Mouse (Mus musculus) hindbrain, embryonic 16.5 days (tissue): ENCODE measurements around the gene Vapa. TPM values are rescaled to one million over a fixed set of nuclear protein-coding genes. Genes with fewer than 3 reads are reported as not detected.

Source experiments
- ATAC-seq: fragments of 200-750 bp; cut with Nextera tagmentation; 2 replicates; pipeline ENCODE4 v1.8.0; 2017; ENCODE audit warnings: moderate TSS enrichment, moderate library complexity
- H3K27ac ChIP-seq: fragments of 300-500 bp; sonication (generic); 2 replicates; pipeline ENCODE4 v1.5.1; 2014; ENCODE audit warnings: low read depth, mild to moderate bottlenecking, control low read depth, low read length, moderate library complexity
- H3K27me3 ChIP-seq: fragments of 300-500 bp; sonication (generic); replicated peaks from 2 replicates; pipeline ENCODE4 v1.6.1; 2014; ENCODE audit warnings: low read length; ENCODE audit not compliant: control insufficient read depth, insufficient read depth
- H3K36me3 ChIP-seq: fragments of 300-500 bp; sonication (generic); 2 replicates; pipeline ENCODE4 v1.6.1; 2014; ENCODE audit warnings: mild to moderate bottlenecking, low read length, moderate library complexity, mixed read lengths; ENCODE audit not compliant: control insufficient read depth, insufficient read depth
- H3K4me1 ChIP-seq: fragments of 300-500 bp; sonication (generic); 2 replicates; pipeline ENCODE4 v1.6.1; 2014; ENCODE audit warnings: low read depth, low read length; ENCODE audit not compliant: control insufficient read depth, insufficient read depth
- H3K4me2 ChIP-seq: fragments of 300-500 bp; sonication (generic); 2 replicates; pipeline ENCODE4 v1.6.1; 2014; ENCODE audit warnings: mild to moderate bottlenecking, low read length, control low read depth, moderate library complexity
- H3K4me3 ChIP-seq: fragments of 300-500 bp; sonication (generic); 2 replicates; pipeline ENCODE4 v1.5.1; 2014; ENCODE audit warnings: mild to moderate bottlenecking, low read length, control low read depth, moderate library complexity
- H3K9ac ChIP-seq: fragments of 300-500 bp; sonication (generic); 2 replicates; pipeline ENCODE4 v1.6.1; 2014; ENCODE audit warnings: low read depth, mild to moderate bottlenecking, control low read depth, low read length, moderate library complexity
- H3K9me3 ChIP-seq: fragments of 300-500 bp; sonication (generic); 2 replicates; pipeline ENCODE4 v1.6.1; 2014; ENCODE audit warnings: mild to moderate bottlenecking, low read length, moderate library complexity; ENCODE audit not compliant: control insufficient read depth
- WGBS: fragments of 180-500 bp; shearing (Covaris S2); extraction: QIAGEN DNeasy Blood & Tissue Kit; methylation state at CpG from one replicate; pipeline ENCODE4 v1.1.7; 2014; 5-methylcytosine and 5-hydroxymethylcytosine counted together
- polyA plus RNA-seq: library from polyadenylated mRNA; unstranded; fragments of >200 nt; fragmentation: Nextera tagmentation; extraction: Ambion mirVana; gene quantifications from 2 replicates; pipeline ENCODE4 v1.2.1, GENCODE M21; 2015

The Vapa gene
- polyA plus RNA-seq: 250 and 257 TPM in 2 replicates

- peak within 1 kb of the TSS; percentile 100 for H3K9ac ChIP-seq
- peak within 1 kb of the TSS; percentile 78 for H3K4me2 ChIP-seq
- H3K36me3 ChIP-seq: no peaks in the 10 kb centered on the region
- H3K27me3 ChIP-seq: no peaks in the 10 kb centered on the region
- H3K4me1 ChIP-seq: peaks cover 24% of the 10 kb centered on the region
- H3K4me3 ChIP-seq: peak within 1 kb of the TSS; percentile 90
- H3K27ac ChIP-seq: peak within 1 kb of the TSS; percentile 99
- WGBS: under 1% methylated on average over 69 of the region's 85 CpGs
- no peaks in the 10 kb centered on the region for H3K9me3 ChIP-seq
- peak; percentile 94 for ATAC-seq
These were observed at the start of gene Vapa for GRCm38 (mm10) chr17:65613463-65614412. TSS of gene Vapa (minus strand) at chr17:65613555.

GRCm38 (mm10) chr17:65662662-65663061 is 49.3 kb upstream of the Vapa start:
- H3K4me1 ChIP-seq: no peaks in the 10 kb centered on the region
- H3K27me3 ChIP-seq: no peaks in the 10 kb centered on the region
- H3K27ac ChIP-seq: no peak overlapping the region
- H3K36me3 ChIP-seq: peaks cover 2% of the 10 kb centered on the region; the same call in 1 of the 2 replicates
- ATAC-seq: no peak
- H3K4me3 ChIP-seq: no peak overlapping the region
- no peak overlapping the region for H3K4me2 ChIP-seq
- H3K9me3 ChIP-seq: no peaks in the 10 kb centered on the region
- no peak overlapping the region for H3K9ac ChIP-seq
- 91% methylated on average over 3 of the region's 3 CpGs for WGBS

DNA sequence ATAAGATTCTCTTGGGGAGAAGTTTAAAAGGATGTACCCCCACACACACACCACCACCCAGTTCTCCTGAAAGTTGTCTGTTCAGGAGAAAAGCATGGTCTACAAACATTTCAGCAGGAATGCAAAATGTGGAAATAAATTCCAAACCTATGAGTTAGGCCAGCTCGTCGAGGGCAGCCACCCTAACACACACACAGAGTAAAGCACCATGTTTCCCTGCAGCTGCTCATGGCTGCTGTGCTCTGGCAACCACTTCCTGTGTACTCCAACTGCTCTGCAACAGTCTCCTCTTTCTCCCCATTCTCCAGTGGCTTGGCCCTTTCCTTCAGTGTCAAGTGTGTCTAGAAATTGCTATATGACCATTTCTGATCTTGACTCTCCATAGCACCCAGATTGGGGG is 45.1 kb upstream of the Vapa start:
- 97% methylated on average over 2 of the region's 2 CpGs for WGBS
- Histone ChIP-seq H3K9me3 (no peaks in the 10 kb centered on the region), H3K9ac (no peak overlapping the region), H3K27ac (no peak overlapping the region), H3K4me3 (no peak overlapping the region), H3K4me1 (no peaks in the 10 kb centered on the region), H3K27me3 (no peaks in the 10 kb centered on the region), H3K36me3 (no peaks in the 10 kb centered on the region), H3K4me2 (no peak overlapping the region)
- ATAC-seq: no peak

- ATAC-seq: no peak
- 94% methylated on average over 9 of the region's 9 CpGs for WGBS
- H3K27me3 ChIP-seq: no peaks in the 10 kb centered on the region
- H3K27ac ChIP-seq: no peak overlapping the region
- H3K36me3 ChIP-seq: no peaks in the 10 kb centered on the region
- H3K4me3 ChIP-seq: no peak overlapping the region
- H3K9me3 ChIP-seq: no peaks in the 10 kb centered on the region
- no peak overlapping the region for H3K9ac ChIP-seq
- H3K4me1 ChIP-seq: no peaks in the 10 kb centered on the region
- no peak overlapping the region for H3K4me2 ChIP-seq
These were observed 44.6 kb upstream of the Vapa start for GRCm38 (mm10) chr17:65657958-65658357.

GRCm38 (mm10) chr17:65656731-65657130 is 43.4 kb upstream of the Vapa start:
- WGBS: 90% methylated on average over 6 of the region's 6 CpGs
- H3K9ac ChIP-seq: no peak overlapping the region
- H3K9me3 ChIP-seq: no peaks in the 10 kb centered on the region

DNA sequence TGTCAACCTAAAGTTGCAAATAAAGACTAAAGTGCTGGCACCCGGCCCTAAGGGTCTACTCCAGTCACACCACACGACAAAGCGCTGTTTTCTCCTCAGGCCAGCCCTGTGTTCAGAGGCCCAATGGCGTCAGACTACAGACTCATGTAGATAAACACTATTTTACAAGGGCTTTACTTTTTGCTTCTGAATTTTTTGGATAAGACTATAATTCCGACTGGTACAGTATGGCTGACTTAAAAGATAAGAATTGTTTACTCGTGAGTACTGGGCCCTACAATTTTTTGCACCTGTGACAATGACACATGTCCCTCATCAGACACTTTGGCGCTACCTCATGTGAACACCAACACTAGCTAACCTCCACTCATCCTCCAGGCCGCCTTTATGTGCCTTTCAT is 42.7 kb upstream of the Vapa start:
- no peak overlapping the region for H3K4me2 ChIP-seq
- no peaks in the 10 kb centered on the region for H3K4me1 ChIP-seq
- no peak overlapping the region for H3K4me3 ChIP-seq
- peaks cover 3% of the 10 kb centered on the region; the same call in 1 of the 2 replicates for H3K36me3 ChIP-seq
- H3K9ac ChIP-seq: no peak overlapping the region
- WGBS: 83% methylated on average over 8 of the region's 8 CpGs
- no peak for ATAC-seq
- no peak overlapping the region for H3K27ac ChIP-seq
- H3K27me3 ChIP-seq: no peaks in the 10 kb centered on the region
- no peaks in the 10 kb centered on the region for H3K9me3 ChIP-seq

More at GRCm38 (mm10) chr17:65656731-65657130, 43.4 kb upstream of the Vapa start:
- ATAC-seq: no peak
- Histone ChIP-seq H3K27ac (no peak overlapping the region), H3K4me1 (no peaks in the 10 kb centered on the region), H3K27me3 (no peaks in the 10 kb centered on the region), H3K4me3 (no peak overlapping the region), H3K36me3 (peaks cover 2% of the 10 kb centered on the region; the same call in 1 of the 2 replicates), H3K4me2 (no peak overlapping the region)

DNA sequence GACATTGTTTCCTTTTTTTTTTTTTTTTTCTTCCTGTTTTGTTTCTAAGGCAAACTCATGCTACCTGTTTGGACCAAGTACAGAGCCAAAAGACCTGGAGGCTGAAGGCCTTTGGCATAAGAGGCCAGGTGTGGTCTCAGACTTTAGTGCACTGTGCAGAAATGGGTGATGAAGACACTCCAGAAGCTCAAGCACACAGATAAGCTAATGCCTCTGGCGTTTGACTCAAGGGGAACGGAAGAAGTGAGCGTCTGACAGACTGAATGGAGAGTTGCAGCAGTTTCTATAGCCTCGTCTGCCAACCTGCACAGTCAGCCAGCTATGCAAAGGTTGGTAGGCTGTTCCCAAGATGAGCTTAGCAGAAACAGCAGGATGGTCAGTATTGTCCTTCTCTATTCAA is 42.3 kb upstream of the Vapa start:
- WGBS: 70% methylated on average over 4 of the region's 4 CpGs
- H3K4me3 ChIP-seq: no peak overlapping the region
- H3K4me1 ChIP-seq: no peaks in the 10 kb centered on the region

DNA sequence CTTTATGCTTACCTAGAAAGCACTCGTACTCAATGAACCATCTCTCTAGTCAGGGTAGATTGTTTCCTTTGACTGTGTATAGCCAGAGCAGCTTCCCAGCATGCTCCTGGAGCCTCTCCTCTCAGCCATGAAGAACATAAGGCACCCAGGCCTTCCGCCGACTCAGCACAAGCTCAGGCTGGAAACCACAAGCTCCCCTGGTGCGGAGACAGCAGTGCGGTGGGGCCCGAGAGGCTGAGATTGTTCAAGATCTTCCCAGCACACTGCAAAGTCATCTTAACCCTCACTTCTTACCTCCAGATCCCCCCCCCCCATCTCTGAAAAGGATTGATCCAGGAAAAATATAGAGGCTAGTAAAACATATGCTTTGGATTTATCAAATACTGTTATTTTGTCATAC is 37.2 kb upstream of the Vapa start:
- Histone ChIP-seq H3K4me2 (no peak overlapping the region), H3K9ac (no peak overlapping the region), H3K27me3 (no peaks in the 10 kb centered on the region), H3K4me3 (no peak overlapping the region), H3K27ac (no peak overlapping the region), H3K9me3 (no peaks in the 10 kb centered on the region), H3K4me1 (no peaks in the 10 kb centered on the region), H3K36me3 (peaks cover 3% of the 10 kb centered on the region; the same call in 1 of the 2 replicates)
- no peak for ATAC-seq
- WGBS: 77% methylated on average over 6 of the region's 6 CpGs

More for the DNA sequence above, 42.3 kb upstream of the Vapa start:
- ATAC-seq: no peak
- no peaks in the 10 kb centered on the region for H3K9me3 ChIP-seq
- no peak overlapping the region for H3K4me2 ChIP-seq
- H3K27ac ChIP-seq: no peak overlapping the region
- no peaks in the 10 kb centered on the region for H3K27me3 ChIP-seq
- H3K36me3 ChIP-seq: peaks cover 3% of the 10 kb centered on the region; the same call in 1 of the 2 replicates
- no peak overlapping the region for H3K9ac ChIP-seq

- H3K36me3 ChIP-seq: peaks cover 3% of the 10 kb centered on the region; the same call in 1 of the 2 replicates
- no peak overlapping the region for H3K4me3 ChIP-seq
- no peak overlapping the region for H3K4me2 ChIP-seq
- ATAC-seq: no peak
- no peaks in the 10 kb centered on the region for H3K27me3 ChIP-seq
- no peak overlapping the region for H3K9ac ChIP-seq
- H3K9me3 ChIP-seq: no peaks in the 10 kb centered on the region
- H3K4me1 ChIP-seq: no peaks in the 10 kb centered on the region
- H3K27ac ChIP-seq: no peak overlapping the region
- 93% methylated on average over 2 of the region's 2 CpGs for WGBS
These were observed 35.8 kb upstream of the Vapa start for GRCm38 (mm10) chr17:65649175-65649493.
